Mouse (Mus musculus) embryo, embryonic 9.5 days (tissue): ENCODE measurements at regions not wholly inside any gene's neighbourhood (a gene's known extent, or its start where the extent isn't known, plus 50 kb on each side); places are given as distances from the start of the nearest gene placed in this dataset.

Source experiments
- DNase-seq: peaks from one replicate; pipeline ENCODE4 v3.0.0-alpha.2; 2017; ENCODE audit errors: extremely low spot score

DNA sequence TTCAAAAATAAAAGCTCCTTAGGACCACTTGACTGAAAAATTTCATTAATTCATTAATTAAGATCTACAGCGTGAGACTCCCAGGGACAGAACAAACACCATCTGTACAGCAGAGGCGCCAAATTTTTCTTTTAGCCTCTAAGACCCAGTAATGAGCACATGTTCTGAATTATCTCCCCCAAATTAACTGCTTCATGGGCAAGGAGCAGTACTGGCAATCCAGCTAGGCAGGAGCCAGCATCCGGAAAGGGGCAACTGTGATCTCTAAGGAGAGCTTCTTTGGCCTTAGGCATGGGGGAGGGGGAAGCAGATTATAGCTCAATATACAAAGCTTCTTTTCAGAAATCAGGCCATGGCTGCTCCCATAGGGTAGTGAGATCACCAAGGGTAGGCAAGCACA lies 278.2 kb upstream of the Castor2 start:
- peak; percentile 17 for DNase-seq

DNA sequence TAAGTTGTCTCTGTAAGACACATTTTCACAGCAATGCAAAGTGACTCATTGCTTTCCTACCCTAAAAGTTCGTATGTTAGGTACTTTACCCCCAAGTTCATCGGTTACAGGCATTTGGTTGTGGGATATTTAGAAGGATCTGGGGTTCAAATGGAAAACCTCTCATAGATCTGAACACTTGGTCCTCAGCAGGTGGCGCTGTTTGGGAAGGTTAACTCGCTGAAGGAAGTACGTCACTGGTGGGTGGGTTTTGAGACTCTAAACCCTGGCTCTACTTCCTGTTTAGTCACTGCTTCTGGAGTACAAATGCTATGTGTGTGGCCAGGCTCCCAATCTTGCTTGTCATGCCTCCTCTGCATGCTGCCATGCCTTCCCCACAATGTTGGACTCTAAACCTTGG lies 284.0 kb upstream of the Castor2 start:
- DNase-seq = no peak

DNA sequence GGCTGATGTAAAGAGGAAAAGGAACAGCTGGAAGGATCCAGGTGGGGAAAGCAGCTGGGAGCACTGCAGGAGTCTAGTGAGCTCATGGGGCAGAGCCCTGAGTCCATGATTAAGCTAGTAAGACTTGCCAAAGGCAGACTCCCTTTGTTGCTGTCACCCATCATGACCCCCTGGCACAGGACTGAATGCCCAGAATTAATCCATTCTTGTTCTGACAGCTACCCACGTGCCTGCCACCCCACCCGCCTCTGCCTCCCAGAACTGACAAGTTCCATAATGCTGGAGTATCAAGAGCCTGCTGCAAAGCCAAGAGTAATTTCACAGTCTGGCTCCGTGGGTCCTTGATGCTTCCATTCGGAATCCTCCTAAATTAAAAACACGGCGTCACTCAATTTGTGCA lies 285.1 kb upstream of the Castor2 start:
- DNase-seq = no peak

GRCm38 (mm10) chr5:133812216-133812615 lies 287.3 kb upstream of the Castor2 start:
- DNase-seq = no peak

DNA sequence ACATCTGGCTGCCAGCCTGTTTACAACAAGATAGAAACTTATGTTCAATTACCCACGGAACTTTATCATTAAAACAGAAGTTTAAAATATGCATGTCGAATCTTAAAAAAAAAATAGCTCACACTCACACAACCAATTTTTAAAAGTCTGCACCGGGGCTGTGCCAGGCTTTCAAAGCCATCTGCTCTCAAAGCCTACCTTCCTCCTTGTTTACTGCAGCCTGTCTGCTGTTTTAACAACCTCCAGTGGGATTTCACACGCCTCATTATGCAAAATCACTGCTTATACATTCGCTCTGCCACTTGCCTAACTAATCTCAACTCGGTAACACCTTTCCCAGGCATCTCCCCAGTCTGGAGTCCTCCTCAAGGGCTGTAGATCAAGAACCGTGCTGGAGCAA lies 292.6 kb upstream of the Castor2 start:
- no peak for DNase-seq

GRCm38 (mm10) chr5:133802001-133802400 lies 297.5 kb upstream of the Castor2 start:
- no peak for DNase-seq

DNA sequence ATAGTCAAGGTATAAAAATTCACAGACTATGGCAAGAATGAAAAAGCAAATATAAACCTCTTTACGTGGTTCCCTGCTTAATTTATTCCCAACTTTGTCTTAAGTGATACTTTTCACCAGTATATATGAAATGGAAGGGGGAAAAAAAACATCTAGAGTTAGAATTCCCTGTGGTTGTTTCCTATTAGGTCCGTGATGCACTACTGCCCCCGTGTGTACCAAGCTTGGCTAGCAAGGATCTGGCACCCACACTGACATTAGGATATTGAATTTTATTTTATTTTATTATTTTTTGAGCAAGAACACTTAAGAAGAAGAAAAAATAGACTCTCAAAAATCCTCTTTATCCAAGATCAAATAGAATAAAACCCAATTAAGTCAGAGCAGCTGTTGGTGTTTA lies 303.9 kb upstream of the Castor2 start:
- peak; percentile 19 for DNase-seq

GRCm38 (mm10) chr5:133790726-133791125 lies 308.8 kb upstream of the Castor2 start:
- DNase-seq = no peak

- no peak for DNase-seq
Observed at GRCm38 (mm10) chr5:133788006-133788405, 311.5 kb upstream of the Castor2 start.

DNA sequence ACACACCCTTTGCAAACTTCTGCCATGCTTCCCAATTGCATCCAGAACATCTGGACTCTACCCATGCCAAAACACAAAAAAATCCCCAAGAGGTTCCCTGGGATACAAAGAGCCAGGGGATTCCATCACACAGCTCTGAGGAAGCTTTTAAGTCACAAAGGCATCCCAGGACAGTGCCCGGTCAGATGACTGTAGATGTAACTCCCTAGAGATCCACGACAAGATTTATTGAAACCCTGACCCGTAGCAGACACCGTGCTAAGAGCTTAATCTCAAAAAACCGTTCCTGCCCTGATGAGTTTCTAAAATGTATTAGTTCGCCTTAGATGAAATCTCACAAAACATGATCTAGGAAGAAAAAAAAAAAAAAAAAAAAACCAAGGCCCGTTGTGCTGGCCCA lies 312.0 kb upstream of the Castor2 start:
- DNase-seq = no peak

- DNase-seq = no peak
Observed at GRCm38 (mm10) chr5:133776591-133776990, 322.9 kb upstream of the Castor2 start.

GRCm38 (mm10) chr5:133774116-133774515 lies 325.4 kb upstream of the Castor2 start:
- no peak for DNase-seq

DNA sequence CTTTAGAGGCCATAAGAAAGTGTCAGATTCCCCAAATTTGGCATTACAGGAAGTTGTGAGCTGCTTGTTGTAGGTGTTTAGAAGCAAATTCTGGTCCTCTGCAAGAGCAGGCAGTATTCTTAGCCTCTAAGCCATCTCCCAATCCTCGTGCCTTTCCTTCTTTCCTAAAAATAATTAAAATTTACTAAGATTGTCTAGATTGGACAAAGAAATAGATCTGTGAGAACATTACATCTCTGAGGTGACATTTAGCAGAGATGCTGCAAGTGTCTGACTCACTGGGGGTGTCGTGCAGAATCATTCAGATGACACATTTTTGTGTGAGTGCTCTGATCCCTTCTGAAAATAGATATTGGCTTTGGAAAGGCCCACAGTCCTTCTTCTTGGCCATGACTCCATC lies 330.7 kb upstream of the Castor2 start:
- DNase-seq = no peak

- no peak for DNase-seq
Observed at GRCm38 (mm10) chr5:133757817-133758216, 341.7 kb upstream of the Castor2 start.

GRCm38 (mm10) chr5:133754180-133754579 lies 345.3 kb upstream of the Castor2 start:
- DNase-seq = no peak

GRCm38 (mm10) chr5:133753461-133754160 lies 345.9 kb upstream of the Castor2 start:
- no peak for DNase-seq

GRCm38 (mm10) chr5:133746960-133747359 lies 352.6 kb upstream of the Castor2 start:
- no peak for DNase-seq

DNA sequence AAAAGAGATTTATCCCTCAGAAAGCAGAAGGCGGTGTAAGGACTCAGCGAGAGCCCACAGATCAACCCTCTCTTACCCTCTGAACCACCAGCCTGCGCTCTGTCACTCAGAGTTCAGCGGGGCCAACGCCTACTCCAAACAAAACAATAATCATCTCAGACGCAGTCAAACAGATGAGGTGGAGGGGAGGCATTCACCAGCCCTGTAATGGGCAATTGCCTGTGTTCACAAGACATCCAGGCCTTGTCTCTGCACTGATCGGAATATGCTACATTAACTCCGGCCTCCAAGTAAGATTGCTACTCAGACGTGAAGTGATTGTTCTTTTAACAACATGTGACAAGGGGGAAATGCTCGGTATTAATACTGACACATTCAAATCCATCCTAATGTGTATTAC lies 353.1 kb upstream of the Castor2 start:
- DNase-seq = no peak

GRCm38 (mm10) chr5:133744136-133744535 lies 355.4 kb upstream of the Castor2 start:
- DNase-seq = no peak

DNA sequence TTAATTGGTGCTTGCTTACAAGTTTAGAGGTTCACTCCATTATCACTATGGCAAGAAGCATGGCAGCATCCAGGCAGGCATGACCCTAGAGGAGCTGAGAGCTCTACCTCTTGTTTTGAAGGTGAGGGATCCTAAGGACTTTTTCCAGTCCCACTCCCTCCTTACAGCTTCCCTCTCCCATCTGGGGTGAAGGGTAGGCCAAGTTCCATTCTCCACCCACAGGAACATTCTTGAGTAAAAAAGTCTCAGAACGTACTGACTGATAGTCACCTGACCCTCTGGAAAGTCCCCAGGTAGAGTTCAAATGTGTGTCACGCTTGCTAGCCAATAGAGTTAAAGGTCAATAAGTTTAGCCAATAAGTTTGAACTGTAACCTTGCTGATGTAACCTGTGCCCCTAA lies 355.9 kb upstream of the Castor2 start:
- DNase-seq = no peak

GRCm38 (mm10) chr5:133731871-133732270 lies 367.6 kb upstream of the Castor2 start:
- DNase-seq = no peak

- no peak for DNase-seq
Observed at GRCm38 (mm10) chr5:133718187-133719078, 381.1 kb upstream of the Castor2 start.

- DNase-seq = no peak
Observed at GRCm38 (mm10) chr5:133715830-133716229, 383.7 kb upstream of the Castor2 start.
